Mouse (Mus musculus) naive thymus-derived CD4-positive, alpha-beta T cell, adult 2 months (primary cell): ENCODE data around the gene Rsg1.

Experiments used
- DNase-seq: peaks from one replicate; pipeline ENCODE4 v3.0.0-alpha.2; 2011; ENCODE audit warnings: low read depth

Gene Rsg1

GRCm38 (mm10) chr4:141213770-141214336, at the start of gene Rsg1:
Gene Rsg1, plus strand, starts transcription at chr4:141213956.
- DNase-seq: peak; percentile 95

DNA sequence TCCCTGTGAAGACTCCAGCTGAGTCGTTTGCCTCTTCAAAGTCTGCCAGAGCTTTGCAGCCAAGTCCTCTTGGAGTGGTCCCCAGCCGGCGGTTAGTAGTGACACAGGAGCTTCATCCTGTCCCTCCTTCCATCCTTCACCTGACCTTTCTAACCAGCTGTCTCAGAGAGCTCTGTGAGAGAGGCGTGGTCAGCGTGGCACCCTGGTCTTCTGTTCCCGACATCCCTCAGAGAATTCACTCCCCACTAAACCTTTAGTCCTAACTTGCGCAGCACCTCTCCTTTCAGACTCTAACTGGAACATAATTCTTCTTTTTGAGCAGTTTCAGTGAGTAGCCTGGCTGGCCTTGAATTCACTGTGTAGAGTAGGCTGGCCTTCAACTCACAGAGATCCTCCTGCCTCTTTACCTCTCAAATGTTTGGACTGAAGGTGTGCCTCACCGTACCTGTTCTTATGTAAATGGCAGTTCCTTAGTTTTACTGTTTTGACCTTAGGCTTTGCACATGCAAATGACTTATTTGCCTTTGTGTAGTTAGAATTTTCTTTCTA, 47.9 kb upstream of the Rsg1 start:
- no peak for DNase-seq

DNA sequence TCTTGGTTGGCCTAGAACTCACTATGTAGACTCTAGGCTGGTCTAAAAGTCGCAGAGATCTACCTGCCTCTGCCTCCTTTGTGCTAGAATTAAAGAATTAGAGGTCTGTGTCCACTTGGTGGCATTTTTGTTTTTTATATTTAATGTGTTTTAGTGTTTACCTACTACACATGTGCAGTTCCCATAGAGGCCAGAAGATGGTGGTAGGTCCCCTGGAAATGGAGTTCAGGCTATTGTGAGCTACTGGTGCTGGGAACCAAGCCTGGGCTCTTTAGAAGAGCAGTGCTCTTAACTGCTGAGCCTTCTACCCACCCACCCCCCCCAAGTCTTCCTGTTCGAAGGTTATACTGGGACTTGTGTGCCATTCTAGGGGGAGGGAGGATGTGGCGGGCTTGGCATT, 46.6 kb upstream of the Rsg1 start:
- no peak for DNase-seq

- no peak for DNase-seq
Observed at GRCm38 (mm10) chr4:141172121-141172520, 41.6 kb upstream of the Rsg1 start.

- no peak for DNase-seq
Observed at GRCm38 (mm10) chr4:141175783-141176182, 38.0 kb upstream of the Rsg1 start.

- no peak for DNase-seq
Observed at GRCm38 (mm10) chr4:141176328-141176838, 37.4 kb upstream of the Rsg1 start.

DNA sequence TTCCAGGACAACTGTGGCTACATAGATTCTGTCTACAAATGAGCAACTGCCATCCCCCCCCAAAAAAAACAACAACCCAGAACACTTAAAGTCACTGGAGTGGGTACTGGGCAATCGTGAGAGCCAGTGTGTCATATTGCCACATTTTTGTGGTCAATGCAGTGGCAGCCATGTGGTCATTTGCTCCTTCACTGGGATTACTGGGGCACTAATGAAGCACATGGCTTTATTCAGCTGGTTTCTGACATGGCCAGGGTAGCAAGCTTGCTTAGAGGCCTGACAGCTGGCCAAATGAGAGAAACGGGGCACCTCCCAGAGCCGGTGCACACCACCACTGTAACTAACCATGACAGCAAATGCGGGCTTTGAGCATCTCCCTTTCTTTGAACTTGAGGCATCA, 35.3 kb upstream of the Rsg1 start:
- DNase-seq: no peak

GRCm38 (mm10) chr4:141180831-141181230, 32.9 kb upstream of the Rsg1 start:
- DNase-seq: no peak

DNA sequence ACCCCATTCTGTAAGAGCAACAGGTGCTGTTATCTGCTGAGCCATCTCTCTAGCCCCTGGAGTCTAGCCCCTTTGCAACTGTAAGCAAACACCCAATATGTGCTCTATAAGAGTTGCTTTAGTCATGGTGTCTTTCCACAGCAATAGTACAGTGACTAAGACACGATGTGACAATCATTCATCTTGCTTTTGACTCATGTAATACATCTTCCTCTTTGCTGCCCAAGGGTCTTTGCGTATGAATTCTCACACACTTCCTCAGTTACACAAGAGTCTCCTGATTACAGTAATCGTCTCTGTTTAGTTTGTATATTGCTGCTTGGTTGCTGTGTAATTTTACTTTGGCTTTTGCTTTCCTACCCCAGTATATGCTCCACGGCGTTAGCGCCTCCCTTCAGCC, 31.8 kb upstream of the Rsg1 start:
- no peak for DNase-seq

DNA sequence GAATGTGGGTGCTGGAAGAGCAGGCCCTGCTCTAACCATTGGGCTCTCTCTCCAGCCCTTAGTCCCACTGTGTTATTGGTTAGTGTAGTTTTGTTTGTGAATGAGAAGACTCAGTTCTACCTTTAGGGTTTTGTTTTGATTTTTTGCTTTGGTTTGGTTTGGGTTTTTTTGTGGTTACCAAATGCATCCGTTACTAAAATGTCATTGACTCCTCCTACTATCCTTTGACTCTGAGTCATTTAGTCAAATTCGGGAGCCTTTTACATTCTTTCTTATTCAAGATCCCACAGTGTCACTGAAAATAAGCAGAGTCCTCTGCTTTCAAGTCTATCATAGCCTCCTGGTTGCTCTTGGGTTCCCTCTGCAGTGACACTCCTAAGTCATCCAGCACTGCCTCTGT, 29.8 kb upstream of the Rsg1 start:
- DNase-seq: peak; percentile 49

GRCm38 (mm10) chr4:141184426-141184825, 29.3 kb upstream of the Rsg1 start:
- no peak for DNase-seq

GRCm38 (mm10) chr4:141186923-141187836, 26.6 kb upstream of the Rsg1 start:
- no peak for DNase-seq

DNA sequence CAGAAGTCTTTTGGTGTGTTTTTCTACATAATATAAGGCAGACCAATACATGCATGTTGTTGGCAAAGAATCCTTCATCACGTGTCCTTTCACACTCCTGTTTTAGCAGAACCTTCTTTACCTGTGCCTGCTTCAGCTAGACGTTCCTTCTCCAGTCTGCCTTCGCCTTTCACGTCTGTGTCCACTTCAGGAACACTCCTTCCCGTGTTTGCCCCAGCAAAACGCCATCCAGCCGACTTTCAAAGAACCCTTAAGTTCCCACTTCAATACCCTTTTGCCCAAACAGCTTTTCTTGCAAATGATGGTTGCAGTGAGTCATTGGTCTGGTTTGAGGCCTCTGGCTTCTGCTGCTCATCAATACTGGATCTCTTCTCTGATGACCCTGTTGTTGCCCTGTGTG, 22.5 kb upstream of the Rsg1 start:
- DNase-seq: no peak

DNA sequence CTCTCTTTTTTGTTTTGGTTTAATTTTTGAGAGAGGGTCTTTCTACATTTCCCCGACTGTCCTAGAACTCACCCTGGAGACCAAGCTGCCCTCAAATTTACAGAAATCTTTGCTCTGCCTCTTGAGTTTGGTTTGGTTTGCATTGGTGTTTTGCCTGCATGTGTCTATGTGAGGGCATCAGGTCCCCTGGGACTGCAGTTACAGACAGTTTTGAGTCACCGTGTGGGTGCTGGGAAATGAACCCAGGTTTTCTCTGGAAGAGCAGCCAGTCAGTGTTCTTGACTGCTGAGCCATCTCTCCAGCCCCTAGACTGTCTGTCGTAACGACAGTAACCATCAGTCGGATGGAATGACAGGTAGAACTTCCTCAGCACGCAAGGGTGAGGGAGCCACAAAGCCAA, 19.2 kb upstream of the Rsg1 start:
- no peak for DNase-seq

- DNase-seq: no peak
Observed at GRCm38 (mm10) chr4:141196981-141197685, 16.6 kb upstream of the Rsg1 start.

- no peak for DNase-seq
Observed at GRCm38 (mm10) chr4:141197686-141198035, 16.1 kb upstream of the Rsg1 start.

- DNase-seq: no peak
Observed at GRCm38 (mm10) chr4:141200906-141201305, 12.8 kb upstream of the Rsg1 start.

DNA sequence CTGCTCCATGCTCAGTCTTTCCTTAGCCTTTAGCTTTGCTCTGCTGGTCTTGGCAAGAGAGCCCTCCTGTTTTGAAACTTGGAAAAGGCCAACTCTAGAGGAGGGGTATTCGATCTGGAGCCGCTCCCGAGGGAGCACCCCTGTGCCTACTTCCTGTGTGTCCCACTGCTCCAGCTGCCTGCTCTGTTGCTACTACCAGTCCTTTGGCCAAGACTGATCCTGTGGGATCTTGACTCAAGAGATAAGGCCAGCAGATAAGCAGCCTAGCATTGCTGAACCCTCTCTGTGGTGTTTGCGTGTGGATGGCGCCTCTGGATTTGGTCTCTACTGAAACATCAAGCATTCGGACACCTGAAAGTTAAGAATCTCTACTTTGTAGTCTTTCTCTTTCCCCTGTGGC, 11.6 kb upstream of the Rsg1 start:
- DNase-seq: no peak

GRCm38 (mm10) chr4:141204580-141205061, 9.1 kb upstream of the Rsg1 start:
- DNase-seq: no peak

- DNase-seq: no peak
Observed at GRCm38 (mm10) chr4:141207081-141207480, 6.7 kb upstream of the Rsg1 start.

- peak; percentile 81 for DNase-seq
Observed at GRCm38 (mm10) chr4:141210524-141211219, 3.1 kb upstream of the Rsg1 start.

DNA sequence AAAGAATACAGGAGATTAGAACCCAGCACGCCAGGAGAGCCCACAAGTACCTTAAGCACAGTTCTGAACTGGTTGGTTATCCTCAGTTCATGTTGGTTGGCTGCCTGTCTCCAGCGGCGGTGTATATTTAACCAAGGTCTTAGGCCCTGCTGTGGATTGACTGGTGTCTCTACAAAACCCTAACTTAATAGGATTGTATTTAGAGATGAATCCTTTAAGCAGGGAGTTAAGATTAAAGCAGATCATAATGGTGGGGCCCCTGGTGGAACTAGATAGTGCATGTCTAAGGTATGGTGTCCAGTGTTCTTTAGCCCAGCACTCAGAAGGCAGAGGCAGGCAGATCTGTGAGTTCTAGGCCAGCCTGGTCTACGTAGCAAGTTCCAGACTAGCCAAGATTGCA, 2.1 kb upstream of the Rsg1 start:
- DNase-seq: no peak
